Mouse (Mus musculus): ENCODE results near the gene Vasp. TPM values are rescaled to one million over a fixed set of nuclear protein-coding genes. Genes with fewer than 3 reads are reported as not detected.

Vasp gene
- polyA plus RNA-seq, 1 experiment from 2014 or later = 106 TPM

DNA sequence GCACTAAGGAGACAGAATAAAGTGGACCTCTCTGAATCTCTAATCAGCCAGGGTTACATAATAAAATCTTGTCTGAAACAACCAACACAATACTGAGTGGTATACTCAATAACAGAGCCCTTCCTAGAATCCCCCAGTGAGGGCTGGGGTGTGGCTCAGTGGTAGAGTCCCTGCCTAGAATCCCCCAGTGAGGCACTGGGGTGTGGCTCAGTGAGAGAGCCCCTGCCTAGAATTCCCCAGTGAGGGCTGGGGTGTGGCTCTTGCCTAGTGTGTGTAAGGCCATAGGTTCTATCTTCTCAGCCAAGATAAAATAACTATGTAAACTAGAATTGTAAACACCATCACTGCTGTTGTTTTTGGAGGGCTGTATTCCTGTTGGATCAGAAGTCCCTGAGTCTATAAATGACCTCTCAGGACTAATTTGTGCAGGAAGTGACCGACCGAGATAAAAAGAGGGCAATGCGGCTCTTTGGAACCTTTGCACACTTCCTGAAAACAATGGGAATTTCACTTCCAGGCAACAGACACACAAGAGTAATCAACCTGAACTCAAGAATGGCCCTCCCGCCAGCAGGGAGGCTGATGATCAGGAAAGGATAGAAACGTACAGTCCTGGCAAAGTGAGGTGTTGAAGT, 60.5 kb downstream of the Vasp start:
- Histone ChIP-seq H3K4me2 (ENCODE audit: low read depth, low read length) (no peak overlapping the region), H3K4me1 (ENCODE audit: control insufficient read depth, insufficient read depth, low read length) (peaks cover 10% of the 10 kb centered on the region; the same call in 1 of the 2 replicates), H3K27ac (ENCODE audit: low read length) (no peak overlapping the region), H3K27me3 (replicated peaks; ENCODE audit: control insufficient read depth, insufficient read depth, low read length) (peaks cover 3% of the 10 kb centered on the region; the same call in 1 of the 2 replicates), H3K9ac (ENCODE audit: low read depth, low read length) (no peak overlapping the region), H3K36me3 (ENCODE audit: control insufficient read depth, insufficient read depth, low read length) (no peaks in the 10 kb centered on the region), H3K9me3 (ENCODE audit: control insufficient read depth, low read length) (peaks cover 3% of the 10 kb centered on the region; the same call in 1 of the 2 replicates), H3K4me3 (ENCODE audit: low read length) (no peak overlapping the region)
- no peak for ATAC-seq
- 57% methylated on average over 5 of the region's 5 CpGs for WGBS

GRCm38 (mm10) chr7:19210010-19210409, 61.6 kb downstream of the Vasp start:
- H3K36me3 ChIP-seq (ENCODE audit: control insufficient read depth, insufficient read depth, low read length) = no peaks in the 10 kb centered on the region
- ATAC-seq = no peak
- no peak overlapping the region for H3K27ac ChIP-seq (ENCODE audit: low read length)
- peaks cover 10% of the 10 kb centered on the region; the same call in 1 of the 2 replicates for H3K4me1 ChIP-seq (ENCODE audit: control insufficient read depth, insufficient read depth, low read length)
- no peak overlapping the region for H3K4me3 ChIP-seq (ENCODE audit: low read length)
- no peak overlapping the region for H3K9ac ChIP-seq (ENCODE audit: low read depth, low read length)
- H3K4me2 ChIP-seq (ENCODE audit: low read depth, low read length) = no peak overlapping the region
- peaks cover 3% of the 10 kb centered on the region; the same call in 1 of the 2 replicates for H3K27me3 ChIP-seq (replicated peaks; ENCODE audit: control insufficient read depth, insufficient read depth, low read length)
- 89% methylated on average over 5 of the region's 5 CpGs for WGBS
- peaks cover 3% of the 10 kb centered on the region; the same call in 1 of the 2 replicates for H3K9me3 ChIP-seq (ENCODE audit: control insufficient read depth, low read length)

DNA sequence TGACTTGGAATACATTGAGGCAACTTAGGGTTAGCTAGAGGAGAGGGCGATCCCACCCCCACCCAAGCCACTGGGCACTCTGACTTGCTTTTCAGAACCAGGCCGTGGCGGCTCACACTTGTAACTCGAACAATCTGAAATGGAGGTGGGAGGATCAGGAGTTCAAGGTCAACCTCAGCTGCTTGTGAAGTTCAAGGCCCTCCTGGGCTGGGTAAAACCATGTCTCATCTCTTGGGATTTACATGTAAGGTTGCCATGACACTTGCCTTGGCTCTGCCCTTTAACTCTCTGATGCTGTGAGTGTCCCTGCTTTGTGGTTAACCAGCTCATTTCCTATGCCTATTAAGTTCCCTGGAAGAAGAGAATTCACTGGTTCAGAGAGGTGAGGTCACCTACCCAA, 62.1 kb downstream of the Vasp start:
- H3K36me3 ChIP-seq (ENCODE audit: control insufficient read depth, insufficient read depth, low read length) = no peaks in the 10 kb centered on the region
- no peak overlapping the region for H3K4me2 ChIP-seq (ENCODE audit: low read depth, low read length)
- no peak overlapping the region for H3K27ac ChIP-seq (ENCODE audit: low read length)
- no peak overlapping the region for H3K4me3 ChIP-seq (ENCODE audit: low read length)
- H3K4me1 ChIP-seq (ENCODE audit: control insufficient read depth, insufficient read depth, low read length) = peaks cover 10% of the 10 kb centered on the region; the same call in 1 of the 2 replicates
- ATAC-seq = no peak
- no peak overlapping the region for H3K9ac ChIP-seq (ENCODE audit: low read depth, low read length)
- 84% methylated on average over 4 of the region's 4 CpGs for WGBS
- peaks cover 3% of the 10 kb centered on the region; the same call in 1 of the 2 replicates for H3K9me3 ChIP-seq (ENCODE audit: control insufficient read depth, low read length)
- H3K27me3 ChIP-seq (replicated peaks; ENCODE audit: control insufficient read depth, insufficient read depth, low read length) = peaks cover 3% of the 10 kb centered on the region; the same call in 1 of the 2 replicates

- Histone ChIP-seq H3K36me3 (ENCODE audit: control insufficient read depth, insufficient read depth, low read length) (peaks cover under 1% of the 10 kb centered on the region; the same call in 1 of the 2 replicates), H3K4me1 (ENCODE audit: control insufficient read depth, insufficient read depth, low read length) (peaks cover 10% of the 10 kb centered on the region; the same call in 1 of the 2 replicates), H3K4me2 (ENCODE audit: low read depth, low read length) (no peak overlapping the region), H3K4me3 (ENCODE audit: low read length) (no peak overlapping the region), H3K9ac (ENCODE audit: low read depth, low read length) (no peak overlapping the region), H3K9me3 (ENCODE audit: control insufficient read depth, low read length) (peaks cover 3% of the 10 kb centered on the region; the same call in 1 of the 2 replicates), H3K27me3 (replicated peaks; ENCODE audit: control insufficient read depth, insufficient read depth, low read length) (peaks cover 3% of the 10 kb centered on the region; the same call in 1 of the 2 replicates), H3K27ac (ENCODE audit: low read length) (no peak overlapping the region)
- no peak for ATAC-seq
- WGBS = 48% methylated on average over 7 of the region's 7 CpGs
These were observed 62.6 kb downstream of the Vasp start for GRCm38 (mm10) chr7:19208944-19209472.

DNA sequence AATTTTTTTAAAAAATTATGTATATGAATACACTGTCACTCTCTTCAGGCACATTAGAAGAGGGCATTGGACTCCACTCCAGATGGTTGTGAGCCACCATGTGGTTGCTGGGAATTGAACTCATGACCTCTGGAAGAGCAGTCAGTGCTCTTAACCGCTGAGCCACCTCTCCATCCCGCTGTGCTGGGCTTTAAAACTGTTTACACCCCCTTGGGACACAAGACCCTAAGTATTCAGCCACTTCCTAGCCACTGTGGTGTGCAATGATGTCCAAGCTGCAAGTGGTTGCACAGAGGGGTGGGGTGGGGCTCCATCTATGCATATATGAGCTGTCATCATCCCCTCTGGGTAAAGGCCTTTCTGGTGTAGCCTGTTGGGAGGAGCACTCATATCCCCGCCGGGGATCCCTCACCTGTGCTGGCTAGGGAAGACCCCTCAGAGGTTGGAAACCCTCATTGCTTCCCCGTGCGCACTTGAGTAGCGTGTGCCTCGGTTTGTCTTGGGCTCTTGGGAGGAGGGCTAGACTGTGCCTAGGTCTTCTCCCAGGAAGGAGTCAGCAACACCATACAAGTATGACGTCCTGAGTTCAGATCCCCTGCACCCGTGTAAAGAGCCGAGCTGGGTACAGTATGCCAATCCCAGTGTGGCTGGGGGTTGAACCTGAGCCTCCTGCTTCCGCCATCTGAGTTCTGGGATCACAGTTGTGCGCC, 63.3 kb downstream of the Vasp start:
- no peak overlapping the region for H3K9ac ChIP-seq (ENCODE audit: low read depth, low read length)
- H3K4me2 ChIP-seq (ENCODE audit: low read depth, low read length) = no peak overlapping the region
- whole genome bisulfite sequencing = 80% methylated on average over 13 of the region's 13 CpGs
- peaks cover 3% of the 10 kb centered on the region; the same call in 1 of the 2 replicates for H3K27me3 ChIP-seq (replicated peaks; ENCODE audit: control insufficient read depth, insufficient read depth, low read length)
- peaks cover 4% of the 10 kb centered on the region; the same call in 1 of the 2 replicates for H3K36me3 ChIP-seq (ENCODE audit: control insufficient read depth, insufficient read depth, low read length)
- peaks cover 10% of the 10 kb centered on the region; the same call in 1 of the 2 replicates for H3K4me1 ChIP-seq (ENCODE audit: control insufficient read depth, insufficient read depth, low read length)
- ATAC-seq = no peak; the same call in 1 of the 2 replicates
- no peak overlapping the region for H3K27ac ChIP-seq (ENCODE audit: low read length)
- H3K9me3 ChIP-seq (ENCODE audit: control insufficient read depth, low read length) = peaks cover 3% of the 10 kb centered on the region; the same call in 1 of the 2 replicates
- no peak overlapping the region for H3K4me3 ChIP-seq (ENCODE audit: low read length)

Other genes starting within 250 kb of the Vasp start
- 28.5 and 30.8 TPM in 2 replicates for gene Foxa3, start 248.3 kb downstream of the Vasp start, polyA plus RNA-seq (2015; fragmentation: Nextera tagmentation; extraction: Ambion mirVana)
- 23.5 and 24.1 TPM in 2 replicates for gene Sympk, start 247.4 kb downstream of the Vasp start, polyA plus RNA-seq (2015; fragmentation: Nextera tagmentation; extraction: Ambion mirVana)
- gene Rsph6a, start 217.1 kb downstream of the Vasp start, polyA plus RNA-seq (2015; fragmentation: Nextera tagmentation; extraction: Ambion mirVana) = 0.05 TPM in 1 of 2 replicates, not detected in the other
- 6.4 and 6.7 TPM in 2 replicates for gene Dmwd, start 195.6 kb downstream of the Vasp start, polyA plus RNA-seq (2015; fragmentation: Nextera tagmentation; extraction: Ambion mirVana)
- gene Dmpk, start 188.0 kb downstream of the Vasp start, polyA plus RNA-seq (2015; fragmentation: Nextera tagmentation; extraction: Ambion mirVana) = 54.6 and 59.3 TPM in 2 replicates
- 7.3 and 7.5 TPM in 2 replicates for gene Six5, start 177.2 kb downstream of the Vasp start, polyA plus RNA-seq (2015; fragmentation: Nextera tagmentation; extraction: Ambion mirVana)
- gene Gm4969, start 153.4 kb downstream of the Vasp start, polyA plus RNA-seq (2015; fragmentation: Nextera tagmentation; extraction: Ambion mirVana) = 1.5 and 2.1 TPM in 2 replicates
- gene Fbxo46, start 152.0 kb downstream of the Vasp start, polyA plus RNA-seq (2015; fragmentation: Nextera tagmentation; extraction: Ambion mirVana) = 10.8 and 11.0 TPM in 2 replicates
- gene Qpctl, start 122.5 kb downstream of the Vasp start, polyA plus RNA-seq (2015; fragmentation: Nextera tagmentation; extraction: Ambion mirVana) = 10.5 and 11.1 TPM in 2 replicates
- 119 and 132 TPM in 2 replicates for gene Snrpd2, start 122.1 kb downstream of the Vasp start, polyA plus RNA-seq (2015; fragmentation: Nextera tagmentation; extraction: Ambion mirVana)
- 3.1 and 3.6 TPM in 2 replicates for gene Gipr, start 105.7 kb downstream of the Vasp start, polyA plus RNA-seq (2015; fragmentation: Nextera tagmentation; extraction: Ambion mirVana)
- 7.1 and 8.4 TPM in 2 replicates for gene Eml2, start 95.4 kb downstream of the Vasp start, polyA plus RNA-seq (2015; fragmentation: Nextera tagmentation; extraction: Ambion mirVana)
- gene Gpr4, start 59.3 kb downstream of the Vasp start, polyA plus RNA-seq (2015; fragmentation: Nextera tagmentation; extraction: Ambion mirVana) = 1.6 and 2.1 TPM in 2 replicates
- 40.6 and 40.9 TPM in 2 replicates for gene Opa3, start 43.5 kb downstream of the Vasp start, polyA plus RNA-seq (2015; fragmentation: Nextera tagmentation; extraction: Ambion mirVana)
- 0.29 and 0.32 TPM in 2 replicates for gene Ppm1n, start 8.2 kb upstream of the Vasp start, polyA plus RNA-seq (2015; fragmentation: Nextera tagmentation; extraction: Ambion mirVana)
- 10.3 and 11.8 TPM in 2 replicates for gene Rtn2, start 10.8 kb upstream of the Vasp start, polyA plus RNA-seq (2015; fragmentation: Nextera tagmentation; extraction: Ambion mirVana)
- gene Fosb, start 38.2 kb upstream of the Vasp start, polyA plus RNA-seq (2015; fragmentation: Nextera tagmentation; extraction: Ambion mirVana) = 0.10 and 0.21 TPM in 2 replicates
- gene Ercc1, start 73.0 kb upstream of the Vasp start, polyA plus RNA-seq (2015; fragmentation: Nextera tagmentation; extraction: Ambion mirVana) = 45.8 and 51.3 TPM in 2 replicates
- gene Cd3eap, start 87.7 kb upstream of the Vasp start, polyA plus RNA-seq (2015; fragmentation: Nextera tagmentation; extraction: Ambion mirVana) = 19.1 and 24.3 TPM in 2 replicates
- 3.1 and 4.2 TPM in 2 replicates for gene Ppp1r13l, start 87.9 kb upstream of the Vasp start, polyA plus RNA-seq (2015; fragmentation: Nextera tagmentation; extraction: Ambion mirVana)
- gene Ercc2, start 110.2 kb upstream of the Vasp start, polyA plus RNA-seq (2015; fragmentation: Nextera tagmentation; extraction: Ambion mirVana) = 15.5 and 17.6 TPM in 2 replicates
- gene Klc3, start 132.3 kb upstream of the Vasp start, polyA plus RNA-seq (2015; fragmentation: Nextera tagmentation; extraction: Ambion mirVana) = 2.7 and 2.9 TPM in 2 replicates
- 15.3 and 17.6 TPM in 2 replicates for gene Ckm, start 133.0 kb upstream of the Vasp start, polyA plus RNA-seq (2015; fragmentation: Nextera tagmentation; extraction: Ambion mirVana)
- 3.7 and 4.4 TPM in 2 replicates for gene Mark4, start 187.0 kb upstream of the Vasp start, polyA plus RNA-seq (2015; fragmentation: Nextera tagmentation; extraction: Ambion mirVana)
- gene Exoc3l2, start 191.5 kb upstream of the Vasp start, polyA plus RNA-seq (2015; fragmentation: Nextera tagmentation; extraction: Ambion mirVana) = 0.27 and 0.46 TPM in 2 replicates
- gene Bloc1s3, start 236.6 kb upstream of the Vasp start, polyA plus RNA-seq (2015; fragmentation: Nextera tagmentation; extraction: Ambion mirVana) = 1.4 and 2.0 TPM in 2 replicates
- 147 and 159 TPM in 2 replicates for gene Trappc6a, start 236.6 kb upstream of the Vasp start, polyA plus RNA-seq (2015; fragmentation: Nextera tagmentation; extraction: Ambion mirVana)
- gene Nkpd1, start 246.0 kb upstream of the Vasp start, polyA plus RNA-seq (2015; fragmentation: Nextera tagmentation; extraction: Ambion mirVana) = 0.06 and 0.07 TPM in 2 replicates